Mouse (Mus musculus): Measurements from ENCODE around the gene Zp3. TPM values are rescaled to one million over a fixed set of nuclear protein-coding genes. Genes with fewer than 3 reads are reported as not detected.

Gene Zp3
- polyA plus RNA-seq, 1 experiment from 2014 or later = not detected

GRCm38 (mm10) chr5:135957207-135957974 is 22.5 kb upstream of the Zp3 start:
- no peaks in the 10 kb centered on the region for H3K27me3 ChIP-seq (ENCODE audit: control insufficient read depth, insufficient read depth, low read length)
- DNase-seq (ENCODE audit: low spot score) (peak; percentile 96), ATAC-seq (ENCODE audit: low FRiP score, low TSS enrichment) (peak; percentile 87)
- peak overlapping the region; percentile 94 for H3K27ac ChIP-seq (replicated peaks)
- H3K9me3 ChIP-seq (ENCODE audit: control insufficient read depth, low read length) = no peaks in the 10 kb centered on the region
- no peak overlapping the region for H3K9ac ChIP-seq (ENCODE audit: low read length)
- TF ChIP-seq EP300 (optimal IDR thresholded peaks at IDR 0.05) (peak; percentile 78), CTCF (IDR thresholded peaks at IDR 0.05; ENCODE audit: low read depth) (no peak)
- H3K4me2 ChIP-seq (replicated peaks; ENCODE audit: low read depth) = peak overlapping the region; percentile 48
- H3K4me3 ChIP-seq (ENCODE audit: low read depth, low read length) = peak overlapping the region; percentile 30
- 6% methylated on average over 28 of the region's 28 CpGs for WGBS
- H3K4me1 ChIP-seq (replicated peaks; ENCODE audit: control insufficient read depth, insufficient read depth) = no peaks in the 10 kb centered on the region; the same call in 1 of the 2 replicates
- no peaks in the 10 kb centered on the region for H3K36me3 ChIP-seq (ENCODE audit: control insufficient read depth, insufficient read depth, low read length)

GRCm38 (mm10) chr5:135958367-135958766 is 21.5 kb upstream of the Zp3 start:
- DNase-seq (ENCODE audit: low spot score) = no peak
- Histone ChIP-seq H3K4me1 (replicated peaks; ENCODE audit: control insufficient read depth, insufficient read depth) (no peaks in the 10 kb centered on the region; the same call in 1 of the 2 replicates), H3K4me3 (ENCODE audit: low read depth, low read length) (no peak overlapping the region), H3K9ac (ENCODE audit: low read length) (no peak overlapping the region), H3K9me3 (ENCODE audit: control insufficient read depth, low read length) (no peaks in the 10 kb centered on the region), H3K27me3 (ENCODE audit: control insufficient read depth, insufficient read depth, low read length) (no peaks in the 10 kb centered on the region), H3K36me3 (ENCODE audit: control insufficient read depth, insufficient read depth, low read length) (no peaks in the 10 kb centered on the region), H3K4me2 (replicated peaks; ENCODE audit: low read depth) (no peak overlapping the region; the same call in 1 of the 2 replicates), H3K27ac (replicated peaks) (peak overlapping the region; percentile 84)
- no peak for ATAC-seq (ENCODE audit: low FRiP score, low TSS enrichment)
- TF ChIP-seq EP300 (optimal IDR thresholded peaks at IDR 0.05) = no peak
- TF ChIP-seq CTCF (IDR thresholded peaks at IDR 0.05; ENCODE audit: low read depth) = no peak
- 89% methylated on average over 4 of the region's 4 CpGs for WGBS

- Histone ChIP-seq H3K4me2 (replicated peaks; ENCODE audit: low read depth) (no peak overlapping the region), H3K27ac (replicated peaks) (no peak overlapping the region), H3K4me1 (replicated peaks; ENCODE audit: control insufficient read depth, insufficient read depth) (no peaks in the 10 kb centered on the region; the same call in 1 of the 2 replicates), H3K36me3 (ENCODE audit: control insufficient read depth, insufficient read depth, low read length) (no peaks in the 10 kb centered on the region), H3K27me3 (ENCODE audit: control insufficient read depth, insufficient read depth, low read length) (no peaks in the 10 kb centered on the region), H3K9me3 (ENCODE audit: control insufficient read depth, low read length) (no peaks in the 10 kb centered on the region), H3K4me3 (ENCODE audit: low read depth, low read length) (no peak overlapping the region), H3K9ac (ENCODE audit: low read length) (no peak overlapping the region)
- TF ChIP-seq EP300 (optimal IDR thresholded peaks at IDR 0.05) (no peak), CTCF (IDR thresholded peaks at IDR 0.05; ENCODE audit: low read depth) (no peak)
- no peak for ATAC-seq (ENCODE audit: low FRiP score, low TSS enrichment)
- no peak for DNase-seq (ENCODE audit: low spot score)
- 84% methylated on average over 7 of the region's 7 CpGs for WGBS
Observed at GRCm38 (mm10) chr5:135959911-135960310, 20.0 kb upstream of the Zp3 start.

GRCm38 (mm10) chr5:135960909-135961635 is 18.8 kb upstream of the Zp3 start:
- Histone ChIP-seq H3K4me2 (replicated peaks; ENCODE audit: low read depth) (no peak overlapping the region), H3K9ac (ENCODE audit: low read length) (no peak overlapping the region), H3K36me3 (ENCODE audit: control insufficient read depth, insufficient read depth, low read length) (no peaks in the 10 kb centered on the region), H3K9me3 (ENCODE audit: control insufficient read depth, low read length) (no peaks in the 10 kb centered on the region), H3K27me3 (ENCODE audit: control insufficient read depth, insufficient read depth, low read length) (no peaks in the 10 kb centered on the region), H3K4me1 (replicated peaks; ENCODE audit: control insufficient read depth, insufficient read depth) (no peaks in the 10 kb centered on the region; the same call in 1 of the 2 replicates), H3K4me3 (ENCODE audit: low read depth, low read length) (0 out of 2 replicates have a peak overlapping the region, but pooled peaks have one; percentile 17), H3K27ac (replicated peaks) (peak overlapping the region; percentile 98)
- no peak for TF ChIP-seq EP300 (optimal IDR thresholded peaks at IDR 0.05)
- TF ChIP-seq CTCF (IDR thresholded peaks at IDR 0.05; ENCODE audit: low read depth) = no peak
- 97% methylated on average over 15 of the region's 15 CpGs for WGBS
- ATAC-seq (ENCODE audit: low FRiP score, low TSS enrichment) (no peak), DNase-seq (ENCODE audit: low spot score) (no peak)

- WGBS = under 1% methylated on average over 10 of the region's 11 CpGs
- no peaks in the 10 kb centered on the region for H3K36me3 ChIP-seq (ENCODE audit: control insufficient read depth, insufficient read depth, low read length)
- H3K9me3 ChIP-seq (ENCODE audit: control insufficient read depth, low read length) = no peaks in the 10 kb centered on the region
- ATAC-seq (ENCODE audit: low FRiP score, low TSS enrichment) (no peak; the same call in 1 of the 2 replicates), DNase-seq (ENCODE audit: low spot score) (no peak)
- H3K27me3 ChIP-seq (ENCODE audit: control insufficient read depth, insufficient read depth, low read length) = no peaks in the 10 kb centered on the region
- TF ChIP-seq EP300 (optimal IDR thresholded peaks at IDR 0.05) (no peak), CTCF (IDR thresholded peaks at IDR 0.05; ENCODE audit: low read depth) (no peak)
- H3K27ac ChIP-seq (replicated peaks) = peak overlapping the region; percentile 98
- H3K4me1 ChIP-seq (replicated peaks; ENCODE audit: control insufficient read depth, insufficient read depth) = no peaks in the 10 kb centered on the region; the same call in 1 of the 2 replicates
- peak overlapping the region; percentile 17; the same call in 1 of the 2 replicates for H3K4me3 ChIP-seq (ENCODE audit: low read depth, low read length)
- no peak overlapping the region for H3K9ac ChIP-seq (ENCODE audit: low read length)
- peak overlapping the region; percentile 48 for H3K4me2 ChIP-seq (replicated peaks; ENCODE audit: low read depth)
Observed at GRCm38 (mm10) chr5:135962125-135962491, 17.8 kb upstream of the Zp3 start.
